Mouse (Mus musculus) urinary bladder, postnatal 25 days (tissue): ENCODE results near the gene Olfr504.
"Not testable (repeated sequence)": the region's sequence is repeated elsewhere in the genome, so short reads cannot be mapped to it uniquely, and the experiment has no call there.

Experiments
- DNase-seq: peaks from one replicate; pipeline ENCODE4 v3.0.0; 2022; ENCODE audit warnings: low spot score

The Olfr504 gene

GRCm38 (mm10) chr7:108565693-108566092 lies at the start of gene Olfr504:
TSS of gene Olfr504 (minus strand) at chr7:108565793.
- DNase-seq, result no peak

GRCm38 (mm10) chr7:108614110-108614509 lies 48.5 kb upstream of the Olfr504 start:
- DNase-seq, result no peak

- no peak for DNase-seq
Measured at GRCm38 (mm10) chr7:108610487-108610886, 44.9 kb upstream of the Olfr504 start, which contains the start of gene Olfr506. TSS of gene Olfr506 (plus strand) at chr7:108610787.

- not testable (repeated sequence) for DNase-seq
Measured at GRCm38 (mm10) chr7:108601916-108602315, 36.3 kb upstream of the Olfr504 start.

GRCm38 (mm10) chr7:108589797-108590196 lies 24.2 kb upstream of the Olfr504 start:
- DNase-seq, result no peak

- DNase-seq, result not testable (repeated sequence)
Measured at GRCm38 (mm10) chr7:108544227-108544626, 21.4 kb downstream of the Olfr504 start, which contains the start of gene Olfr503. TSS of gene Olfr503 (plus strand) at chr7:108544527.

GRCm38 (mm10) chr7:108542416-108542815 lies 23.2 kb downstream of the Olfr504 start:
- DNase-seq, result no peak

- no peak for DNase-seq
Measured at GRCm38 (mm10) chr7:108524965-108525364, 40.6 kb downstream of the Olfr504 start, which contains the start of gene Olfr502. TSS of gene Olfr502 (minus strand) at chr7:108525065.
